Mouse (Mus musculus): ENCODE data around the gene Arnt2.

Gene Arnt2

GRCm38 (mm10) chr7:84231396-84231795, 178.6 kb downstream of the Arnt2 start:
- DNase-seq = no peak

- no peak for DNase-seq
Measured at GRCm38 (mm10) chr7:84227652-84228051, 182.3 kb downstream of the Arnt2 start.

- no peak for DNase-seq
Measured at GRCm38 (mm10) chr7:84226909-84227308, 183.1 kb downstream of the Arnt2 start.

- no peak for DNase-seq
Measured at GRCm38 (mm10) chr7:84212112-84212511, 197.9 kb downstream of the Arnt2 start.

- DNase-seq = no peak
Measured at GRCm38 (mm10) chr7:84210585-84211291, 199.2 kb downstream of the Arnt2 start.

GRCm38 (mm10) chr7:84203981-84204380, 206.0 kb downstream of the Arnt2 start:
- DNase-seq = no peak

- DNase-seq = no peak
Measured at GRCm38 (mm10) chr7:84201151-84202068, 208.6 kb downstream of the Arnt2 start.

GRCm38 (mm10) chr7:84197208-84197860, 212.6 kb downstream of the Arnt2 start:
- DNase-seq = no peak
